Mouse (Mus musculus): ENCODE results near the gene Phb2. TPM values are rescaled to one million over a fixed set of nuclear protein-coding genes. Genes with fewer than 3 reads are reported as not detected.

Gene Phb2
- polyA plus RNA-seq, 1 experiment from 2014 or later, result 257 TPM

DNA sequence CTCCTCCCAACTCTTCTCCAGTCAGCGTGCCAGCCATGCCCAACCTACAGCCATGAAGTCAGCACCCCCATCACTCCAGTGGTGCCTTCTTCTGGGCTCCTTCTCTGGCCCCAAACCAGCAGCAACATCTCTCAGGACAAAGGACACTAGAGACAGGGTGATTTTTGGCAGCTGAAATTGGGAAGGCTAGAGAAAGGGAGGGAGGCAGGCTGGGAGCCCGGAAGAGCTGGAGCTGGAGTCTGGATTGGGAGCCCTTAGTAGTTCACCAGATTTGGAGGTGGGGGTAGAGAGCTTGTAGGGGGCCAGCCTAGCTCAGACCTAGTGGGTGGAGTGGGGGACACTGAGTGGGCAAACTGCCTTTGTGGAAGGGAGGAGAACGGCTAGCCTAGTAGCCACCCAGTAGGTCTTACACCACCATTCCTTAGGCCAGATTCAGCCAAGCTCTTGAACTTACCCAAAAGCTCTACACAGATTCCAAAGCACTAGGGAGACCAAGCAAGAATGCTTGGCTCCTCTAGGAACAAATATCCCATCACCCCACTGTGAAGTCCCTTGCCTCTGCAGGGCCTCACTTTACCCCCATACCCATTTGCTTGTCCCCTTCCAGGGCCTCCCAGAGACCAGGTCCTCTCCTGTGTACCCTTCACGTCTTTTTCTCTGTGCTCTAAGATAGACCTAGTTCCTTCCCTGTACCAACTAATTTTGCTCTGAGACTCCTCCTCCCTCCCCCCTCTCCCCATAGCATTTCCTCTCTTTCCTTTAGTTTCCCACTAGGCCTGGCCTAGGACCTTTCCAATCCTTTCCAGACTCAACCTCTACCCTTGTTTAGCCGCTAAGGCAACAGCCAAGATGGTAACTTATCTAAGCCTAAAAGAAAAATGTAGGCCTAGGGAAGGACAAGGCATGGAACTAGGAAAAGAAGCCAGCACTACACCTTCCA, 46.0 kb downstream of the Phb2 start:
- peak overlapping the region; percentile 92 for H3K4me2 ChIP-seq
- peaks cover 12% of the 10 kb centered on the region; the same call in 1 of the 2 replicates for H3K27me3 ChIP-seq
- 0 out of 2 replicates have a peak, but pooled peaks cover 3% of the 10 kb centered on the region for H3K36me3 ChIP-seq
- no peaks in the 10 kb centered on the region for H3K9me3 ChIP-seq
- 24% methylated on average over 5 of the region's 5 CpGs for WGBS
- peak overlapping the region; percentile 80 for H3K4me3 ChIP-seq
- peak overlapping the region; percentile 99 for H3K27ac ChIP-seq
- peaks cover 49% of the 10 kb centered on the region for H3K4me1 ChIP-seq (replicated peaks)
- ATAC-seq (ENCODE audit: low FRiP score), result peak; percentile 15
- peak overlapping the region; percentile 95 for H3K9ac ChIP-seq

DNA sequence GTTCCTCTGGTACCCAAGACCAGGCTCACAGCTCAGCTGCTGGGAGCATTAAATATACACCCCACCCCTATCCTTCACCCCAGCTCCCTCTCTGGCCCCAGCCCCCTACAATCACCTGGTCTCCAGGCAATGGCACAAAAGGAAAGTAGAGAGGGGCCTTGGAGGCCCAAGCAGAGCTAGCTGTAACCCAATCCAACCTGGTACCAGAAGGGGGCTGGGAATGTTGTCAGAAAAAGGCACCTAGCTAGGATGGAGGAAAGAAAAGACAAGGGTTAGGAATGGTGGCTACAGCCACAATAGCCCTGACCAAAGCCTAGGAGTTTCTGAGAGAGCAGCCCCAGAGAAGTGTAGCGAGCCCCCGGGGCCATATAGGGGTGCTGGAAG, 46.7 kb downstream of the Phb2 start:
- Histone ChIP-seq H3K4me2 (peak overlapping the region; percentile 92), H3K9me3 (no peaks in the 10 kb centered on the region), H3K9ac (0 out of 2 replicates have a peak overlapping the region, but pooled peaks have one; percentile 2), H3K27me3 (peaks cover 12% of the 10 kb centered on the region; the same call in 1 of the 2 replicates), H3K27ac (peak overlapping the region; percentile 99), H3K4me1 (replicated peaks) (peaks cover 42% of the 10 kb centered on the region), H3K4me3 (no peak overlapping the region), H3K36me3 (0 out of 2 replicates have a peak, but pooled peaks cover under 1% of the 10 kb centered on the region)
- no peak for ATAC-seq (ENCODE audit: low FRiP score)
- 69% methylated on average over 2 of the region's 2 CpGs for WGBS

DNA sequence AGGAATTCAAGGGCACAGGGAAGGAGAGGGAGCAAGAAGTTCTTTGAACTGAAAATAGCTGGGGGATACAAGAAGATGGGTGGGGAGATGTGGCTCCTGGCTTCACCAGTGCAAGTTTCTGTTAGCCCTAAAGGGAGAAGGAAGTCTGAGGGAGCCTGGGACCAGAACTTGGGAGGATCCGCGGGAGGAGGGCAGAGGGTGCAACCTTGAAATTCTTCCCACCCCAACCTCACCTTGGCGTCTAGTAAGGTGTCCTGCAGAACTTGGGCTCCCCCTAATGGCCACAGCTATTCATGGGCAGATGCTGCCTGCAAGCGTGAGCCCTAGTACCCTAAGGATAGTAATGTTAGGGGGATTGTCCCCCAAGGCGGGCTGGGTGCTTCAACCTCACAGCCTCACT, 47.1 kb downstream of the Phb2 start:
- Histone ChIP-seq H3K36me3 (no peaks in the 10 kb centered on the region), H3K9ac (0 out of 2 replicates have a peak overlapping the region, but pooled peaks have one; percentile 2), H3K4me1 (replicated peaks) (peaks cover 38% of the 10 kb centered on the region), H3K4me2 (0 out of 2 replicates have a peak overlapping the region, but pooled peaks have one; percentile 92), H3K27ac (peak overlapping the region; percentile 99), H3K27me3 (peaks cover 12% of the 10 kb centered on the region; the same call in 1 of the 2 replicates), H3K9me3 (no peaks in the 10 kb centered on the region), H3K4me3 (no peak overlapping the region)
- 3% methylated on average over 5 of the region's 5 CpGs for WGBS
- no peak for ATAC-seq (ENCODE audit: low FRiP score)

GRCm38 (mm10) chr6:124765951-124766350, 53.8 kb downstream of the Phb2 start:
- Histone ChIP-seq H3K36me3 (no peaks in the 10 kb centered on the region), H3K9ac (no peak overlapping the region), H3K27ac (no peak overlapping the region), H3K4me1 (replicated peaks) (peaks cover 32% of the 10 kb centered on the region), H3K4me3 (no peak overlapping the region), H3K4me2 (no peak overlapping the region), H3K27me3 (peaks cover 28% of the 10 kb centered on the region), H3K9me3 (no peaks in the 10 kb centered on the region)
- no peak for ATAC-seq (ENCODE audit: low FRiP score)
- WGBS, result 84% methylated on average over 7 of the region's 7 CpGs

MicroRNAs within 50 kb of the gene (microRNA counts, 519-probe panel; counts per million panel counts)
- microRNA mmu-miR-141 (51.3 counts per million), microRNA mmu-miR-200c (1,162 counts per million, percentile 4 among the panel's probes with 10 or more counts)

Small RNA genes within 50 kb of the gene (microRNA-seq; reads per million reads assigned to microRNA genes)
- gene Mir141, result 6.0 reads per million, percentile 18 among the genes with 10 or more reads in this experiment
- gene Mir200c, result 43.0 reads per million, percentile 39 among the genes with 10 or more reads in this experiment

Other genes starting within 250 kb of the Phb2 start
- 73.7 and 80.0 TPM in 2 replicates for gene Clstn3, start 247.5 kb upstream of the Phb2 start, polyA plus RNA-seq (2015; fragmentation: Nextera tagmentation; extraction: Ambion mirVana)
- gene C1rl, start 219.2 kb upstream of the Phb2 start, polyA plus RNA-seq (2015; fragmentation: Nextera tagmentation; extraction: Ambion mirVana), result 0.32 TPM in 2 replicates
- gene C1ra, start 199.9 kb upstream of the Phb2 start, polyA plus RNA-seq (2015; fragmentation: Nextera tagmentation; extraction: Ambion mirVana), result 0.10 and 0.25 TPM in 2 replicates
- 0.52 and 1.1 TPM in 2 replicates for gene C1s1, start 170.0 kb upstream of the Phb2 start, polyA plus RNA-seq (2015; fragmentation: Nextera tagmentation; extraction: Ambion mirVana)
- gene C1rb, start 142.0 kb upstream of the Phb2 start, polyA plus RNA-seq (2015; fragmentation: Nextera tagmentation; extraction: Ambion mirVana), result not detected in 2 replicates
- gene C1s2, start 76.3 kb upstream of the Phb2 start, polyA plus RNA-seq (2015; fragmentation: Nextera tagmentation; extraction: Ambion mirVana), result 0.06 and 0.16 TPM in 2 replicates
- 38.5 and 52.2 TPM in 2 replicates for gene Lpcat3, start 49.3 kb upstream of the Phb2 start, polyA plus RNA-seq (2015; fragmentation: Nextera tagmentation; extraction: Ambion mirVana)
- 111 and 118 TPM in 2 replicates for gene Emg1, start 158 bp upstream of the Phb2 start, polyA plus RNA-seq (2015; fragmentation: Nextera tagmentation; extraction: Ambion mirVana)
- 5.0 and 5.9 TPM in 2 replicates for gene Ptpn6, start 26.4 kb downstream of the Phb2 start, polyA plus RNA-seq (2015; fragmentation: Nextera tagmentation; extraction: Ambion mirVana)
- gene Grcc10, start 29.0 kb downstream of the Phb2 start, polyA plus RNA-seq (2015; fragmentation: Nextera tagmentation; extraction: Ambion mirVana), result 670 and 677 TPM in 2 replicates
- gene Gm45234, start 43.7 kb downstream of the Phb2 start, polyA plus RNA-seq (2015; fragmentation: Nextera tagmentation; extraction: Ambion mirVana), result not detected in 2 replicates
- gene Atn1, start 44.2 kb downstream of the Phb2 start, polyA plus RNA-seq (2015; fragmentation: Nextera tagmentation; extraction: Ambion mirVana), result 21.6 and 22.7 TPM in 2 replicates
- 53.2 and 58.7 TPM in 2 replicates for gene Eno2, start 57.3 kb downstream of the Phb2 start, polyA plus RNA-seq (2015; fragmentation: Nextera tagmentation; extraction: Ambion mirVana)
- 4.0 and 6.3 TPM in 2 replicates for gene Lrrc23, start 67.4 kb downstream of the Phb2 start, polyA plus RNA-seq (2015; fragmentation: Nextera tagmentation; extraction: Ambion mirVana)
- 7.8 and 8.4 TPM in 2 replicates for gene Spsb2, start 96.3 kb downstream of the Phb2 start, polyA plus RNA-seq (2015; fragmentation: Nextera tagmentation; extraction: Ambion mirVana)
- 361 and 374 TPM in 2 replicates for gene Tpi1, start 102.0 kb downstream of the Phb2 start, polyA plus RNA-seq (2015; fragmentation: Nextera tagmentation; extraction: Ambion mirVana)
- gene Usp5, start 117.1 kb downstream of the Phb2 start, polyA plus RNA-seq (2015; fragmentation: Nextera tagmentation; extraction: Ambion mirVana), result 189 and 200 TPM in 2 replicates
- 42.6 and 51.2 TPM in 2 replicates for gene Cdca3, start 117.2 kb downstream of the Phb2 start, polyA plus RNA-seq (2015; fragmentation: Nextera tagmentation; extraction: Ambion mirVana)
- 0.78 and 1.3 TPM in 2 replicates for gene Gnb3, start 127.9 kb downstream of the Phb2 start, polyA plus RNA-seq (2015; fragmentation: Nextera tagmentation; extraction: Ambion mirVana)
- 16.4 and 19.1 TPM in 2 replicates for gene P3h3, start 145.4 kb downstream of the Phb2 start, polyA plus RNA-seq (2015; fragmentation: Nextera tagmentation; extraction: Ambion mirVana)
- gene Gpr162, start 151.6 kb downstream of the Phb2 start, polyA plus RNA-seq (2015; fragmentation: Nextera tagmentation; extraction: Ambion mirVana), result 21.3 and 22.5 TPM in 2 replicates
- gene Cd4, start 175.9 kb downstream of the Phb2 start, polyA plus RNA-seq (2015; fragmentation: Nextera tagmentation; extraction: Ambion mirVana), result 0.14 and 0.19 TPM in 2 replicates
- gene Lag3, start 199.4 kb downstream of the Phb2 start, polyA plus RNA-seq (2015; fragmentation: Nextera tagmentation; extraction: Ambion mirVana), result 2.4 and 2.6 TPM in 2 replicates
- 744 and 801 TPM in 2 replicates for gene Ptms, start 207.8 kb downstream of the Phb2 start, polyA plus RNA-seq (2015; fragmentation: Nextera tagmentation; extraction: Ambion mirVana)
- gene Mlf2, start 219.1 kb downstream of the Phb2 start, polyA plus RNA-seq (2015; fragmentation: Nextera tagmentation; extraction: Ambion mirVana), result 481 and 505 TPM in 2 replicates